Comparison of ENCODE assay signal across 1 mouse cellular context in genomic region chr10:80118552-80118951, GRCm38 (mm10).
TF ChIP-seq lines count a peak whose summit lies in the region.

No protein-coding gene starts in this region.

TF ChIP-seq in MEL, 35 proteins besides CTCF, POLR2A, EP300 and RAD21 (continued from another document):
- TF ChIP-seq RCOR1 (IDR thresholded peaks at IDR 0.05; ENCODE audit: low read depth, low read length) (no peak), USF2 (IDR thresholded peaks at IDR 0.05; ENCODE audit: borderline replicate concordance in 1 of 2, insufficient read depth in 1 of 2, low read depth in 1 of 2, low read length in 2 of 2) (no peak), MEF2A (IDR thresholded peaks at IDR 0.05; ENCODE audit: extremely low read depth, insufficient replicate concordance, low read depth, low read length, poor library complexity, severe bottlenecking) (no peak), MAX (IDR thresholded peaks at IDR 0.05; ENCODE audit: low read length) (no peak), E2F4 (IDR thresholded peaks at IDR 0.05; ENCODE audit: borderline replicate concordance, low read depth, low read length) (no peak), BHLHE40 (IDR thresholded peaks at IDR 0.05; ENCODE audit: borderline replicate concordance, low read depth, low read length) (no peak), CHD1 (IDR thresholded peaks at IDR 0.05; ENCODE audit: low read depth, low read length) (no peak), ELF1 (IDR thresholded peaks at IDR 0.05; ENCODE audit: low read depth, low read length) (no peak), MAFK (IDR thresholded peaks at IDR 0.05; ENCODE audit: borderline replicate concordance, low read depth, low read length) (no peak), NRF1 (IDR thresholded peaks at IDR 0.05; ENCODE audit: insufficient read depth, low read depth, low read length, poor library complexity, severe bottlenecking) (no peak), MYC (IDR thresholded peaks at IDR 0.05; ENCODE audit: low read depth, low read length) (no peak)
